Comparison of ENCODE assay signal across 8 mouse cellular contexts in the genomic region with DNA sequence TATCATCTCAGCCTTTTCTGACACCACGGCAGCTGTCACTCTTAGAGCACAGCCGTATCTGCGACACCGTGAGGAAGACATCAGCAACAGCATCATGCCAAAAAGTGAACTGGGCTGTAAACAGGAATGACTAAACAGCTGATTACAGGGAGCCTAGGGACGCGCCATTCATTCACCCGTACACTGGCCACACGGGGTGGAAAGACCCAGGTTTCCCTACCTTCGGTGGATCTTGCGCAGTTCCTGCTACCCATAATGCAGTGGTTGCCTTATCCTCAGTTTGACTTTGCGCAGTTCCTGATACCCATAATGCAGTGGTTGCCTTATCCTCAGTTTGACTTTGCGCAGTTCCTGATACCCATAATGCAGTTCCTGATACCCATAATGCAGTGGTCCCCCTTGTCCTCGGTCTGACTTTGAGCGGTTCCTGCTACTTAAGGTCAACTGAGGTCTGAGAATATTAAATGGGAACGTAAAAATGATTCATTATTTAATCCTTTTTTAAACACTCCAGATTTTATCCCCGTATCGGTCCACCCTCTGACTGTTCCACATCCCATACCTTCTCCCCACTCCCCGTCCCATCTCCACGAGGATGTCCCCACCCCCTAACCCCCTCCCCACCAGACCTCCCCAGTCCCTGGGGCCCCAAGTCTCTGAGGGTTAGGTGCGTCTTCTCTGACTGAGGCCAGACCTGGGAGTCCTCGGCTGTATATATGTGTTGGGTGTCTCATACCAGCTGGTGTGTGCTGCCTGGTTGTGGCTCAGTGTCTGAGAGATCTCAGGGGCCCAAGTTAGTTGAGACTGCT.
A peak's percentile ranks its signal among the peaks of the same experiment; 100 is the strongest.
DNase-seq lines count a peak whose midpoint lies in the region; ATAC-seq and TF ChIP-seq lines count a peak whose summit lies in the region.

No protein-coding gene starts in this region.

- H3K4me1 ChIP-seq in cortical plate, adult 2 months (ENCODE audit: control insufficient read depth, insufficient read depth, low read length) = peaks cover 2% of the 10 kb centered on the region; the same call in 1 of the 2 replicates
- H3K4me1 ChIP-seq in hindbrain, embryonic 10.5 days (replicated peaks) = peaks cover 30% of the 10 kb centered on the region
- H3K4me1 ChIP-seq in lung, embryonic 15.5 days = peaks cover 16% of the 10 kb centered on the region
- H3K4me1 ChIP-seq in stomach, embryonic 14.5 days (ENCODE audit: control insufficient read depth, insufficient read depth, low read length) = 0 out of 2 replicates have a peak, but pooled peaks cover 3% of the 10 kb centered on the region

- WGBS in hindbrain, embryonic 10.5 days = 69% methylated on average over 21 of the region's 21 CpGs
- 60% methylated on average over 21 of the region's 21 CpGs for WGBS in lung, embryonic 15.5 days
- 61% methylated on average over 21 of the region's 21 CpGs for WGBS in stomach, embryonic 14.5 days

- TF ChIP-seq POLR2A in cortical plate, adult 2 months (IDR thresholded peaks at IDR 0.05; ENCODE audit: extremely low read depth, insufficient read depth, low read length) = peak; percentile 45; the same call in 1 of the 2 replicates

- ATAC-seq in CD4-positive, CD25-positive, alpha-beta regulatory T cell, adult 4 months = peak; percentile 94
- ATAC-seq in lung, embryonic 15.5 days (ENCODE audit: borderline replicate concordance, extremely low read depth, low FRiP score, low TSS enrichment) = no peak
- ATAC-seq in stomach, embryonic 14.5 days (ENCODE audit: insufficient number of reproducible peaks, insufficient read depth, low FRiP score, low read depth) = peak; percentile 61; the same call in 1 of the 2 replicates

- H3K36me3 ChIP-seq in hindbrain, embryonic 10.5 days = no peaks in the 10 kb centered on the region
- no peaks in the 10 kb centered on the region for H3K36me3 ChIP-seq in lung, embryonic 15.5 days
- H3K36me3 ChIP-seq in stomach, embryonic 14.5 days (ENCODE audit: control insufficient read depth, insufficient read depth, low read length) = no peaks in the 10 kb centered on the region

- H3K27me3 ChIP-seq in hindbrain, embryonic 10.5 days (ENCODE audit: insufficient read depth, poor library complexity, severe bottlenecking) = no peaks in the 10 kb centered on the region
- no peaks in the 10 kb centered on the region for H3K27me3 ChIP-seq in lung, embryonic 15.5 days
- no peaks in the 10 kb centered on the region for H3K27me3 ChIP-seq in stomach, embryonic 14.5 days (ENCODE audit: control insufficient read depth, insufficient read depth, low read length)

- H3K27ac ChIP-seq in cortical plate, adult 2 months (ENCODE audit: insufficient read depth, low read length) = no peak overlapping the region
- peak overlapping the region; percentile 74; the same call in 1 of the 2 replicates for H3K27ac ChIP-seq in hindbrain, embryonic 10.5 days
- no peak overlapping the region for H3K27ac ChIP-seq in lung, embryonic 15.5 days
- no peak overlapping the region for H3K27ac ChIP-seq in stomach, embryonic 14.5 days (ENCODE audit: low read length)

- no peak overlapping the region for H3K9ac ChIP-seq in lung, embryonic 15.5 days
- H3K9ac ChIP-seq in stomach, embryonic 14.5 days (replicated peaks; ENCODE audit: low read depth, low read length) = no peak overlapping the region

- peak overlapping the region; percentile 39 for H3K4me3 ChIP-seq in cortical plate, adult 2 months (ENCODE audit: insufficient read depth, low read length)
- H3K4me3 ChIP-seq in hindbrain, embryonic 10.5 days = peak overlapping the region; percentile 46
- H3K4me3 ChIP-seq in lung, embryonic 15.5 days = peak overlapping the region; percentile 25
- H3K4me3 ChIP-seq in stomach, embryonic 14.5 days (ENCODE audit: low read depth, low read length) = peak overlapping the region; percentile 25

- no peaks in the 10 kb centered on the region for H3K9me3 ChIP-seq in hindbrain, embryonic 10.5 days
- H3K9me3 ChIP-seq in lung, embryonic 15.5 days = no peaks in the 10 kb centered on the region
- no peaks in the 10 kb centered on the region for H3K9me3 ChIP-seq in stomach, embryonic 14.5 days (ENCODE audit: control insufficient read depth, low read depth, low read length)

- DNase-seq in frontal cortex, postnatal 36 days (ENCODE audit: low spot score in 2 of 2) = peak; percentile 56 to 63
- DNase-seq in frontal cortex, postnatal 10 days (ENCODE audit: low spot score in 2 of 2) = no peak
- no peak for DNase-seq in hindbrain, embryonic 10.5 days (ENCODE audit: low spot score)
- no peak for DNase-seq in c-Kit-positive CD71-positive TER-119-positive erythroid progenitor cells, embryonic 14.5 days (ENCODE audit: low spot score)

- H3K4me2 ChIP-seq in lung, embryonic 15.5 days = peak overlapping the region; percentile 40
- H3K4me2 ChIP-seq in stomach, embryonic 14.5 days (replicated peaks; ENCODE audit: low read depth, low read length) = peak overlapping the region; percentile 31

- TF ChIP-seq CTCF in cortical plate, adult 2 months (IDR thresholded peaks at IDR 0.05; ENCODE audit: extremely low read depth, insufficient read depth, low read length) = no peak

Comparison
In these comparisons a context has a peak if more than half of its experiments do, and no peak if none do; other contexts are left out.
1. DNase-seq: peak in frontal cortex, postnatal 36 days (2 of 2); none in frontal cortex, postnatal 10 days (0 of 2), hindbrain, embryonic 10.5 days (single experiment) and c-Kit-positive CD71-positive TER-119-positive erythroid progenitor cells, embryonic 14.5 days (single experiment).
2. Peak in every context shown above with its lines, with median percentiles within 50 percentile points of each other: H3K4me3 ChIP-seq.